Mouse (Mus musculus) cortical plate, adult 2 months (tissue): ENCODE measurements at regions not wholly inside any gene's neighbourhood (a gene's known extent, or its start where the extent isn't known, plus 50 kb on each side); places are given as distances from the start of the nearest gene placed in this dataset.

Source experiments
- H3K27ac ChIP-seq: fragments of 200-500 bp; 2 replicates; pipeline ENCODE4 v1.5.1; 2012; ENCODE audit warnings: low read length, control low read depth, inconsistent platforms; ENCODE audit not compliant: insufficient read depth
- H3K4me1 ChIP-seq: fragments of 200-500 bp; 2 replicates; pipeline ENCODE4 v1.6.1; 2011; ENCODE audit warnings: low read length; ENCODE audit not compliant: control insufficient read depth, insufficient read depth
- H3K4me3 ChIP-seq: fragments of 200-500 bp; 2 replicates; pipeline ENCODE4 v1.5.1; 2011; ENCODE audit warnings: mild to moderate bottlenecking, low read length, control low read depth; ENCODE audit not compliant: insufficient read depth
- CTCF ChIP-seq: fragments of 200-500 bp; IDR thresholded peaks from 2 replicates; pipeline ENCODE4 v1.5.1; 2011; ENCODE audit warnings: mild to moderate bottlenecking, control low read depth, low read length; ENCODE audit not compliant: insufficient read depth; ENCODE audit errors: extremely low read depth
- POLR2A ChIP-seq: fragments of 200-500 bp; IDR thresholded peaks from 2 replicates; pipeline ENCODE4 v1.6.1; 2011; ENCODE audit warnings: mild to moderate bottlenecking, low read length, control low read depth; ENCODE audit not compliant: insufficient read depth; ENCODE audit errors: extremely low read depth

- Histone ChIP-seq H3K4me3 (no peak overlapping the region), H3K4me1 (no peaks in the 10 kb centered on the region), H3K27ac (no peak overlapping the region)
- TF ChIP-seq POLR2A: no peak
- no peak for TF ChIP-seq CTCF
These were observed 181.1 kb downstream of the Rps15a start for GRCm38 (mm10) chr7:117934908-117935307.

GRCm38 (mm10) chr7:117931234-117931895, 184.6 kb downstream of the Rps15a start:
- no peak overlapping the region for H3K27ac ChIP-seq
- H3K4me1 ChIP-seq: no peaks in the 10 kb centered on the region
- TF ChIP-seq POLR2A: no peak
- TF ChIP-seq CTCF: no peak
- no peak overlapping the region for H3K4me3 ChIP-seq

GRCm38 (mm10) chr7:117930392-117930791, 185.6 kb downstream of the Rps15a start:
- no peak overlapping the region for H3K27ac ChIP-seq
- no peak overlapping the region for H3K4me3 ChIP-seq
- TF ChIP-seq POLR2A: no peak
- TF ChIP-seq CTCF: no peak
- H3K4me1 ChIP-seq: no peaks in the 10 kb centered on the region

GRCm38 (mm10) chr7:117926396-117926795, 189.6 kb downstream of the Rps15a start:
- TF ChIP-seq POLR2A (no peak), CTCF (no peak)
- Histone ChIP-seq H3K4me3 (no peak overlapping the region), H3K27ac (no peak overlapping the region), H3K4me1 (peaks cover 4% of the 10 kb centered on the region; the same call in 1 of the 2 replicates)

- TF ChIP-seq POLR2A: no peak
- TF ChIP-seq CTCF: no peak
- no peak overlapping the region for H3K27ac ChIP-seq
- peaks cover 4% of the 10 kb centered on the region for H3K4me1 ChIP-seq
- no peak overlapping the region for H3K4me3 ChIP-seq
These were observed 193.7 kb downstream of the Rps15a start for GRCm38 (mm10) chr7:117922270-117922669.

- Histone ChIP-seq H3K4me1 (peaks cover 8% of the 10 kb centered on the region), H3K4me3 (no peak overlapping the region), H3K27ac (0 out of 2 replicates have a peak overlapping the region, but pooled peaks have one; percentile 18)
- TF ChIP-seq POLR2A (no peak), CTCF (no peak)
These were observed 197.6 kb downstream of the Rps15a start for GRCm38 (mm10) chr7:117918206-117918995.

- Histone ChIP-seq H3K4me3 (no peak overlapping the region), H3K27ac (no peak overlapping the region), H3K4me1 (peaks cover 6% of the 10 kb centered on the region)
- TF ChIP-seq CTCF (no peak), POLR2A (no peak)
These were observed 199.1 kb downstream of the Rps15a start for GRCm38 (mm10) chr7:117916915-117917314.

DNA sequence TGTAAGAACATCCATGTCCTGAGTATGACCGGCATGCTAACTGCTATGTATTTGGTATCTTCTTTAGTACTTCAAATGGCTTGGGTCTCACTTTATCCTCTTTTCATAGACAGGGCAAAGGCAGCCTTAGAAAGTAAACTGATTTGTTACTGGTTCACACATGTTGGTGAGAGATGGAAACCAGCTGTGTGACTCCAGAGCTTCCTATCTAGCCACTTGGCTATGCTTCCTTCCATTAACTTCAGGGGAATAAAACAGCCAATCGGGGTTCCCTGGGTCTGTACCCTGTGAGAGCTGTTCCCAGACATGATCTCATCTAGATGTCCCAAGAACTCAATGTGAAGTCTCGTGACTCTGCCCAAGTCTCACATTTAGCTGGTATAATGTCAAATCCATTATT, 203.5 kb downstream of the Rps15a start:
- TF ChIP-seq POLR2A: no peak
- TF ChIP-seq CTCF: no peak
- H3K4me1 ChIP-seq: peaks cover 3% of the 10 kb centered on the region; the same call in 1 of the 2 replicates

GRCm38 (mm10) chr7:117911062-117911461, 204.9 kb downstream of the Rps15a start:
- no peak for TF ChIP-seq POLR2A
- TF ChIP-seq CTCF: no peak
- H3K4me3 ChIP-seq: no peak overlapping the region
- peaks cover 2% of the 10 kb centered on the region; the same call in 1 of the 2 replicates for H3K4me1 ChIP-seq
- H3K27ac ChIP-seq: no peak overlapping the region

More for the DNA sequence above, 203.5 kb downstream of the Rps15a start:
- no peak overlapping the region for H3K27ac ChIP-seq
- no peak overlapping the region for H3K4me3 ChIP-seq

DNA sequence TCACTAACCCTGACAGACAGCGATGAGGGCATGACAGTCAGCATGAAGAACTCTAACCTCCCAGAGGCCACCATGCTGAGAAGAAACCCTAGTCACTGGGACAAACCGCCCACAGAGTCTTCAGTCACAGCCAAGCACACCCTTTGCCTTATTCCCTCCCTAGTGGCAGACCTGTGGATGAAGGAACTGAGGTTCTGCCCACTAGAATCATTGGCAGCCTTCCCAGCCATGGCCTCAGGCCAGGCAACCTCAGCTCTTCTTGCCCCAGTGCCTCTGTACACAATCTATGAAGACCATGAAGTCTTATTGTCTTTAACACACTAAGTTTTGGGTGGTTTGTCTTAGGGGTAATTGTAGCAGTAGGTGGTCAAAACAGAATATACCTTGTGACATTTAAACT, 219.5 kb downstream of the Rps15a start:
- no peak overlapping the region for H3K4me3 ChIP-seq
- TF ChIP-seq POLR2A (no peak), CTCF (no peak)
- H3K4me1 ChIP-seq: no peaks in the 10 kb centered on the region
- no peak overlapping the region for H3K27ac ChIP-seq
